Mouse (Mus musculus) neural tube, embryonic 11.5 days (tissue): ENCODE measurements around the gene Slc25a25. TPM values are rescaled to one million over a fixed set of nuclear protein-coding genes. Genes with fewer than 3 reads are reported as not detected.

ENCODE experiments used
- ATAC-seq: fragments of 200-750 bp; cut with Nextera tagmentation; 2 replicates; pipeline ENCODE4 v1.8.0; 2017; ENCODE audit warnings: moderate number of reproducible peaks, mild to moderate bottlenecking, moderate TSS enrichment, moderate library complexity; ENCODE audit not compliant: insufficient read depth, low FRiP score, low TSS enrichment
- DNase-seq: peaks from one replicate; pipeline ENCODE4 v3.0.0-alpha.2; 2015; ENCODE audit warnings: low spot score
- H3K27ac ChIP-seq: fragments of 300-500 bp; sonication (generic); 2 replicates; pipeline ENCODE4 v1.5.1; 2014; ENCODE audit warnings: low read depth, mild to moderate bottlenecking, low read length
- H3K27me3 ChIP-seq: fragments of 300-500 bp; sonication (generic); 2 replicates; pipeline ENCODE4 v1.6.1; 2014; ENCODE audit warnings: mild to moderate bottlenecking, low read length, mixed read lengths; ENCODE audit not compliant: control insufficient read depth, insufficient read depth
- H3K36me3 ChIP-seq: fragments of 300-500 bp; sonication (generic); 2 replicates; pipeline ENCODE4 v1.6.1; 2014; ENCODE audit warnings: mild to moderate bottlenecking, low read length, moderate library complexity, mixed read lengths; ENCODE audit not compliant: control insufficient read depth, insufficient read depth
- H3K4me1 ChIP-seq: fragments of 300-500 bp; sonication (generic); 2 replicates; pipeline ENCODE4 v1.6.1; 2014; ENCODE audit warnings: low read length, mixed read lengths; ENCODE audit not compliant: control insufficient read depth, insufficient read depth
- H3K4me2 ChIP-seq: fragments of 300-500 bp; sonication (generic); 2 replicates; pipeline ENCODE4 v1.6.1; 2014; ENCODE audit warnings: low read depth, mild to moderate bottlenecking, moderate library complexity
- H3K4me3 ChIP-seq: fragments of 300-500 bp; sonication (generic); 2 replicates; pipeline ENCODE4 v1.5.1; 2014; ENCODE audit warnings: low read depth, low read length
- H3K9ac ChIP-seq: fragments of 300-500 bp; sonication (generic); 2 replicates; pipeline ENCODE4 v1.6.1; 2014; ENCODE audit warnings: mild to moderate bottlenecking, low read length
- H3K9me3 ChIP-seq: fragments of 300-500 bp; sonication (generic); 2 replicates; pipeline ENCODE4 v1.6.1; 2016; ENCODE audit warnings: low read length; ENCODE audit not compliant: control insufficient read depth
- WGBS: fragments of 180-500 bp; shearing (Covaris S2); extraction: QIAGEN DNeasy Blood & Tissue Kit; methylation state at CpG from one replicate; pipeline ENCODE4 v1.1.7; 2014; 5-methylcytosine and 5-hydroxymethylcytosine counted together
- polyA plus RNA-seq: library from polyadenylated mRNA; unstranded; fragments of >200 nt; fragmentation: Nextera tagmentation; extraction: Ambion mirVana; gene quantifications from 2 replicates; pipeline ENCODE4 v1.2.1, GENCODE M21; 2014

The Slc25a25 gene
- polyA plus RNA-seq, 1 experiment from 2014 or later: 33.5 TPM

DNA sequence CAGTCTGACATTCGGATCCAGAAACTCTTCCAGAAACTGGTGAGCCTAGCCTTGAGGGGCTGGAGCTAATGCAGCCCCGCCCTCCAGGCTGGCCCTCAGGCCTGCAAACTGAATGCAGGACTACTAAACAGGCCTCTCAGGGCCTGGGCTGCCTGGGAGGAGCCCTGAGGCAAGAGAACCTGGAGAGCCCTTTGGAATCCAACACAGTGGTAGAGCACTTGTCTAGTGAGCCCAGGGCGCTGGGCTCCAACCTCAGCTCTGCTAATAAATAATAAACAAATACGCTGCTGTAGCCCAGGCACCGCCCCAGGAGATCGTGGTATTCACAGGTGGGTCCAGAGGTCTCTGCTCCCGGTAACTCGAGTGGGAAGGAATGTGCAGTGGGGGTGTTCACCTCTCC lies 60.4 kb downstream of the Slc25a25 start:
- ATAC-seq (no peak), DNase-seq (no peak)
- Histone ChIP-seq H3K27ac (no peak overlapping the region), H3K9me3 (no peaks in the 10 kb centered on the region), H3K4me2 (no peak overlapping the region), H3K4me3 (no peak overlapping the region), H3K36me3 (no peaks in the 10 kb centered on the region; the same call in 1 of the 2 replicates), H3K4me1 (no peaks in the 10 kb centered on the region), H3K27me3 (no peaks in the 10 kb centered on the region), H3K9ac (no peak overlapping the region)
- 73% methylated on average over 8 of the region's 8 CpGs for WGBS

DNA sequence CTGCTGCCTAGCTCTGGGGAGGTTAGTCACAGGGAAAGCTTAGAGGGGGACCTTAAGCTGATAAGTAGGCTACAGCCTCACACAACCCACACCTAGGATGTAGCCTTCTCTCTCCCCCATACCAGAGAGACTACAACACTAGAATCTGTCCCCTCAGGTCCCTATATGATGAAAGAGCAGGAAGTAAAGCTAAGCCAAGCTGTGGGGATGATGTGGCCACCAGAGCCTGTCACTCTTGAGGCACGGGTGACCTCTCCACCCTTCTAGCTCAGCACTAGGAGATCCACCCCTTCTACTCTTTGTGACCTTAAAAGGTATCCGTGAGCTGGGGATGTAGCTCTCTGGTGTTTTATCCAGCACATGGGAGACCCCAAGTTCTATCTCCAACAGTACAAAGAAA lies 62.1 kb downstream of the Slc25a25 start:
- no peaks in the 10 kb centered on the region for H3K9me3 ChIP-seq

DNA sequence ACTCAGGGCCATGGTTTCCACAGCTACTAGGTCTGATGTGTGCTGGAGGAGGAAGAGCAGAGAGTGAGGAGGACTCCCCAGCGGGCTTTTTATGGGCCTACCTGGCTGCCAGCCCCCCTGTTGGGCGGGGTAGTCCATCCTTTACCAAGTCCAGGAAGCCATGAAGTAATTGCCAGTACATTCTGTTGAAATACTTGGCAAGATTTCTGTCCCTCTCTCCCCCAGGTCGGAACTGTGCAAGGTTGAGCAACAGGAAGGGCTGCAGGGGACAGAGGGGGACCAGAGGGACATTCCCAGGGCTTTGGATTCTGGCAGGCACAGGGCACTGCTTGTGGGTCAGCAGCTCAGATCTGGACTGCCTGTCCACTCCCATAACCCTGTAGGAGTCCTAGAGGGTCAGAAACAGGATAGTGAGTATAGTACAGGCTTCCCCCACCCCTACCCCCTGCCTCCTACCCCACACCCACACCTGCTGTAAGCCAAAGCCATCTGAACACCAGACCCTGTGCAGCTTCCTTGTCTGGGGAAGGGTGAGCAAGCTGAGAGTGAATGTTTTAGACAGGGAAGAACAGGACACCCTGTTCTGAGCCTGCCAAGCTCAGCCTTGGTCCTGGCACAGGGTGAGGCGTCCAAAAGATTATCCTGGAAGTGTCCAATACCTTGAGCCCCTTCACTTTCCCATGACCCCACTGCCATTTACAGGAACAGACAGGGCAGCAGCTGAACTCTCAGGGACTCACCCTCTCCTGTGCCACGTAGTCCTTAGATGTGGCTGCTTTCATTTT lies 63.3 kb downstream of the Slc25a25 start, which contains the start of gene Lcn2:
TSS of gene Lcn2 (minus strand) at position 547 of the 785 bp plus-strand sequence.
- no peak for ATAC-seq
- Histone ChIP-seq H3K9me3 (no peaks in the 10 kb centered on the region), H3K27ac (no peak within 1 kb of the TSS), H3K4me3 (no peak within 1 kb of the TSS), H3K36me3 (no peaks in the 10 kb centered on the region), H3K4me1 (no peaks in the 10 kb centered on the region), H3K27me3 (no peaks in the 10 kb centered on the region), H3K9ac (no peak within 1 kb of the TSS; the same call in 1 of the 2 replicates), H3K4me2 (no peak within 1 kb of the TSS)
- no peak for DNase-seq
- 63% methylated on average over 5 of the region's 5 CpGs for WGBS

More for the DNA sequence above, 62.1 kb downstream of the Slc25a25 start:
- Histone ChIP-seq H3K27ac (no peak overlapping the region), H3K4me2 (no peak overlapping the region), H3K4me3 (no peak overlapping the region), H3K36me3 (no peaks in the 10 kb centered on the region; the same call in 1 of the 2 replicates), H3K9ac (no peak overlapping the region), H3K27me3 (no peaks in the 10 kb centered on the region), H3K4me1 (no peaks in the 10 kb centered on the region)
- no peak for ATAC-seq
- no peak for DNase-seq
- 86% methylated on average over 2 of the region's 2 CpGs for WGBS

DNA sequence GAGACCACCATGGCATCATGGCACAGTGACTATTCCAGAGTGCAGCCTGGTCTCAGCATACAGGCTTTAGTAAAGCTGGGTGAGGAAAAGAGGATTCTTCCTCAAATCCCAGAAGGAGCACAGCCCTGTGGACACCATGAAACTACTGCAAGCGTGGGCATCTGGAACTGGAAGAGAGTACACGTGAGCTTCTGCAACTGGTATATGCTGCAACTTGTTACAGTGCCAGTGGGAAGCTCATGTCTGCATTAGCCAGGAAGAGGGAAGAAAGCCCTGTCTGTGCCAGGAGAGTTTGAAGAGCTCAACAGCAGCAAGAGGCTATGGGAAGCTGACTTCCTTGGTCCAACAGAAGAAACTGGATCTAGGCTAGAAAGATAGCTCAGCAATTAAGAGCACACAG lies 68.6 kb downstream of the Slc25a25 start:
- no peak for ATAC-seq
- no peak for DNase-seq
- H3K27ac ChIP-seq: no peak overlapping the region
- no peak overlapping the region for H3K4me3 ChIP-seq
- H3K9me3 ChIP-seq: no peaks in the 10 kb centered on the region
- 88% methylated on average over 2 of the region's 2 CpGs for WGBS
- H3K27me3 ChIP-seq: no peaks in the 10 kb centered on the region
- peaks cover 9% of the 10 kb centered on the region for H3K36me3 ChIP-seq
- H3K9ac ChIP-seq: no peak overlapping the region
- no peak overlapping the region for H3K4me2 ChIP-seq
- 0 out of 2 replicates have a peak, but pooled peaks cover 3% of the 10 kb centered on the region for H3K4me1 ChIP-seq

DNA sequence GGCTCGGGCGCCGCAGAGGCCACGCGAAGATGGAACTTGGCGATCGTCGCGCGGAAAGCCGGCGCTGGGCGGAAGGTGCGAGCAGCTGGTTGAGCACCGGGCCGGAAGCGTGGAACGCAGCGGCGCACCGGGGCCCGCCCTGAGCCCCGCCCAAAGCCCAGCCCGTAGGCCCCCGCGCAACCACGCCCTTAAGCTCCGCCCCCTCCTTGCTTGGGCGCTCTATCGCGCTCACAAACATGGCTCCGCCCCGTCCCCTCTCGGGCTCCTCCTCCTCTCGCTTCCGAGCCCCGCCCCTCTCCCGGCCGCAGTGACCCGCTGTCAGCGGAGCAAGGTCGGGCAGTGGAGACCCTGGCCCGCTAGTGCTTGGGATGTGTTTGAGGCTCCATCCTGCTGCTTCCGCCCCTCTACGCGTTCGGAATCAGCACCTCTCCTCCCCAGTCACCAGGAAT lies 69.4 kb downstream of the Slc25a25 start, which contains the start of gene 1110008P14Rik:
TSS of gene 1110008P14Rik (minus strand) at position 164 of the 449 bp plus-strand sequence.
- ATAC-seq (peak; percentile 88), DNase-seq (peak; percentile 95)
- Histone ChIP-seq H3K27me3 (no peaks in the 10 kb centered on the region), H3K9me3 (no peaks in the 10 kb centered on the region), H3K36me3 (peaks cover 16% of the 10 kb centered on the region), H3K4me1 (0 out of 2 replicates have a peak, but pooled peaks cover 3% of the 10 kb centered on the region), H3K9ac (peak within 1 kb of the TSS; percentile 60), H3K27ac (no peak within 1 kb of the TSS), H3K4me2 (peak within 1 kb of the TSS; percentile 95), H3K4me3 (peak within 1 kb of the TSS; percentile 67)
- under 1% methylated on average over 41 of the region's 47 CpGs for WGBS

DNA sequence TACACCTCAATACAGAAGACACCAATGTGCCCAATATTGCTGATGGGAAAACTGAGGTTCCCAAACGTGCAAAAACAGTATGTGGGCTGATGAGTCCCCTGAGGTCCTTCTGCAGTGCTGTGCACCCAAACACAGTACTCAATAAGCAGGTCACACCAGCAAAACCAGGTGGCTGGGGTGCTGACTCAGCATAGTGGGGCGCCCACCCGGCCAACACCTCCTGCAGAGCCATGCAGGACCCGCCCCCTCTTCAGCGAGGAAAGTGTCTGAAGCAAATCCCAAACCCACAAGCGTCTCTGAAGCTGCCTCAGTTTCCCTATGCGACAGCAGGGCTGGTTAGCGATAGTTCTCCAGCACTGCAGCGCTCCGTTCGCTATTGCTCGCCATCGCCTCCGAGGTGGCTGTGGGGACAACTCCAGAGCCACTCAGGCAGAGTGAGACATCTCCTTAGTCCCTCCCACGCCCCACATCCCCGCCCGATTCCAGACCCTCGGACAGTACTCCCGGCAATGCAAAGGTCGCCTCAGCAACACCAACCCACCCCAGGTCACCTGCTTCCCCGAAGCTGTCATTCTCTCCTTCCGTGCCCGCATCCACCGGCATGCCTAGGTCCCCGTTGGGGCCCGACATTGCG lies 70.0 kb downstream of the Slc25a25 start:
- Histone ChIP-seq H3K9ac (peak overlapping the region; percentile 60), H3K27ac (no peak overlapping the region), H3K4me3 (peak overlapping the region; percentile 67), H3K9me3 (no peaks in the 10 kb centered on the region), H3K4me1 (0 out of 2 replicates have a peak, but pooled peaks cover 3% of the 10 kb centered on the region), H3K27me3 (no peaks in the 10 kb centered on the region), H3K36me3 (peaks cover 19% of the 10 kb centered on the region), H3K4me2 (peak overlapping the region; percentile 95)
- WGBS: under 1% methylated on average over 26 of the region's 27 CpGs
- DNase-seq (no peak), ATAC-seq (peak; percentile 58)

DNA sequence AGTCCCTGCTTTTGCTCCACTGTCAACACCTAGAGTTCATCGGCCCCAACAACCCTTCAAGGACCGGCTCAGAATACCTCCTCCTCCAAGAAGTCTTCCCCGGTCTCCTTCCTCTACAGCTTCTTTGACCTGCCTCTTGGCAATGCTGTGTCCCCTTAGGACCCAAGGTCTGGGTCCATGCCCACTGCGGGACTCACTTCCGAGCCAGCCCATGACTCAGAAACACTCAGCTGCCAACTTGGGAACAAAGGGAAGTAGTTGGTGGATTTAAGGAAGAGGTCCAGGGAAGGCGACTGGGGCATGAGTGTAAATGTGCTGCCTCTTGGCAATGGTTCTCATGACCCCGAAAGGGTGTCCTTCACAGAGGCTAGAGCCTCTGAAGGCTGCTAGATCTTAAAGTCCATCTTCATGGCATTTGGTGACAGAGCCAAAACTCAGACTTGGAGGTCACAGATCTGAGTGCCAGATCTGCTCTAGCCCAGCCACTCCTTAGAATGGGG lies 71.2 kb downstream of the Slc25a25 start:
- H3K36me3 ChIP-seq: peaks cover 25% of the 10 kb centered on the region

DNA sequence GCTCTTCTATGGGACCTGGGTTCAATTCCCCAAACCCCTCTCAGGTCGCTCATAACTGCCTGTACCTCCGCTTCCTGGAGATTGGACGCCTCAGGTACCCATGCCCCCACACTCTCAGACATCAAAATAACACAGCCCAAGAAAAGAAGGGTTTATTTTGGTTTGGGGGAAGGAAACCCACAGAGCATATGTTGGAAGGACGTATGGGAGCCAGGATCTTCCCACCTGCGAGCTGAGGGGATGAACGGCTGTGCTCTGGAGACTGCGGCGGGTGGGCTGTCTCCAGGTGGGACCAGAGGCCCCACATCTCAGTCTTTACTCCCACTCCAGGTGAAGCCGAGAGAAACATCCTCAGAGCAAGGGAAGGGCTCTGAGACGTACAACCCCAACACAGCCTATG lies 74.3 kb downstream of the Slc25a25 start:
- 88% methylated on average over 10 of the region's 10 CpGs for WGBS
- Histone ChIP-seq H3K9me3 (no peaks in the 10 kb centered on the region), H3K36me3 (peaks cover 37% of the 10 kb centered on the region), H3K9ac (no peak overlapping the region), H3K4me1 (0 out of 2 replicates have a peak, but pooled peaks cover 3% of the 10 kb centered on the region), H3K4me3 (no peak overlapping the region), H3K4me2 (no peak overlapping the region), H3K27ac (no peak overlapping the region), H3K27me3 (no peaks in the 10 kb centered on the region)
- ATAC-seq (no peak), DNase-seq (no peak)

More for the DNA sequence above, 71.2 kb downstream of the Slc25a25 start:
- 0 out of 2 replicates have a peak, but pooled peaks cover 3% of the 10 kb centered on the region for H3K4me1 ChIP-seq
- H3K9me3 ChIP-seq: no peaks in the 10 kb centered on the region
- 92% methylated on average over 7 of the region's 7 CpGs for WGBS
- no peak overlapping the region for H3K9ac ChIP-seq
- H3K4me3 ChIP-seq: no peak overlapping the region
- no peak overlapping the region for H3K4me2 ChIP-seq
- no peaks in the 10 kb centered on the region for H3K27me3 ChIP-seq
- no peak for DNase-seq
- H3K27ac ChIP-seq: no peak overlapping the region
- ATAC-seq: no peak
